Mouse (Mus musculus) adrenal gland, adult 8-10 months (tissue): ENCODE data around the gene Rnase4. TPM values are rescaled to one million over a fixed set of nuclear protein-coding genes. Genes with fewer than 3 reads are reported as not detected.

Experiments
- DNase-seq: peaks from one replicate; pipeline ENCODE4 v3.0.0; 2022
- total RNA-seq, 4 experiments: library from RNA; stranded (reverse); gene quantifications; 2 replicates each; pipeline ENCODE4 v1.2.4; 2022

The Rnase4 gene
- total RNA-seq, 4 experiments from 2014 or later = 48.1 to 69.1 (median 54.7) TPM

- no peak for DNase-seq
Observed at GRCm38 (mm10) chr14:51129624-51129975, 38.7 kb downstream of the Rnase4 start.

GRCm38 (mm10) chr14:51130315-51130940 is 39.6 kb downstream of the Rnase4 start:
- no peak for DNase-seq

GRCm38 (mm10) chr14:51131086-51131815 is 40.4 kb downstream of the Rnase4 start:
- no peak for DNase-seq

DNA sequence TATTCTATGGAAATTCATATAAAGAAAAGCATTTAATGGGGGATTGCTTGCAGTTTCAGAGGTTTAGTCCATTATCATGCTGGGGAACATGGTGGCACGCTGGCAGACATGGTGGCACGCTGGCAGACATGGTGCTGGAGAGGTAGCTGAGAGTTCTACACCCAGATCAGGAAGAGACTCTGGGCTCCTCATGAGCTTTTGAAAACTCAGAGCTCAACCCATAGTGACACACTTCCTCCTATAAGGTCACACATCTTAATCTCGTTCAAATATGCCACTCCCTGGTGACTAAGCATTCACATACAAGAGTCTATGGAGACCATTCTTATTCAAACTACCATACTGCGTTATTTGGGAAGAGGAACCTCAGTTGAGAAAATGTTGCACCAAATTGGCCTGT is 41.5 kb downstream of the Rnase4 start:
- no peak for DNase-seq

- no peak for DNase-seq
Observed at GRCm38 (mm10) chr14:51140342-51140741, 49.5 kb downstream of the Rnase4 start.

GRCm38 (mm10) chr14:51142119-51142518 is 51.2 kb downstream of the Rnase4 start:
- DNase-seq = no peak

GRCm38 (mm10) chr14:51142568-51142967 is 51.7 kb downstream of the Rnase4 start:
- DNase-seq = no peak

DNA sequence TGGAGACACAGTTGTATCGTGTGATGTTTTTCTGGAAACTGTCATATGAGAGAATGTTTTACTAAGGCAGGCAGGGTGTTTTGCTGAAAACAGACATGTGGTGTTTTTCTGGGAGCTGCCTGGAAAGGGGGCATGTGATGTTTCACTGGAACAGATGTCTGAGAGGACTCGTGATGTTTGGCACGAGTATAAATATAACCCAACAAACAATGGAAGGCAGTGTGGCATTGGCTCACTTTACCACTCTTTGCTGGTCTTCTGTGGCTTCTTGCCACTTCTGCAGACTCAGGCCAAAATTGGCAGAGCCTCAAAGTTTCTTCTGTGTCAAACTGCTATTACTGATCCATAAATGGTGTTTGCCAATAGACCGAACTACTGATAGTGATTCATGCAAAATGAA is 52.4 kb downstream of the Rnase4 start:
- no peak for DNase-seq

DNA sequence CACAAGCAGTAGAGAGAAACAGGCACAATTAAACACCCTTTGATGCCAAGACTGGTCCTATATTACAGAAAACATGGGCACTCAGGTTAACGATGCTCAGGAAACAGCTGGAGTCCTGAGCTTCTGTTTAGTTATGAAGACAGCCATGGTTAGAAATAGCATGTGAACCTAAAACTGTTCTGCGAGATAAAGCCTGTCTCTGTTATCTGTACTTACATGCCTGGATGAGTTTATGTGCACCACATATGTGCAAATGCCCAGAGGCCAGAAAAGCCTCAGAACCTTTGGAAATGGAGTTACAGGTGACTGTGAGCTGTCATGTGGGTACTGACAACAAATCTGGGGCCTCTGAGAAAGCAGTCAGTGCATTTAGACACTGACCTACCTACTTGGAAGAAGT is 53.1 kb downstream of the Rnase4 start:
- DNase-seq = no peak

- no peak for DNase-seq
Observed at GRCm38 (mm10) chr14:51144451-51144850, 53.6 kb downstream of the Rnase4 start.

GRCm38 (mm10) chr14:51145521-51145920 is 54.6 kb downstream of the Rnase4 start:
- no peak for DNase-seq

- no peak for DNase-seq
Observed at GRCm38 (mm10) chr14:51146685-51147084, 55.8 kb downstream of the Rnase4 start, which contains the start of gene Rnase1. Gene Rnase1 (minus strand): TSS chr14:51146785.

DNA sequence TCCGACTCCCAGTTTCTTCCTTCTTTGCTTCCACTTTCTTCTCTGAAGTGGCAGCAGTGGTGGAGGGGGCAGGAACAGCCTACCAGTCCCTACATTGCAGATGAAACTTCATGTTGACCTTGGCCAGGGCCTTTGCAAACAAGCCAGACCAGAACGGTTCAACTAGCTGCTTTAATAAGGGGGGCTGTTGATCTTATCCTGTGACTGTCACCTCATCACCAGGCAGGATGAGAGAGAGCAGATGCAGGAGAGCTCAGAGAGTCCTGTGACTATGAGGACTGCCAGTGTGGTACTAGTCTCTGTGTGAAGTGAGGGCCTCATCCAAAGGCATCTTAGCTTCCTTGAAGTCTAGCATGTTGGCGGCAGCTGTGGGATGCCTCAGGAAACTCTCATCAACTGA is 57.1 kb downstream of the Rnase4 start:
- DNase-seq = no peak

GRCm38 (mm10) chr14:51149164-51149563 is 58.3 kb downstream of the Rnase4 start:
- DNase-seq = no peak

GRCm38 (mm10) chr14:51150206-51150831 is 59.4 kb downstream of the Rnase4 start:
- DNase-seq = no peak

DNA sequence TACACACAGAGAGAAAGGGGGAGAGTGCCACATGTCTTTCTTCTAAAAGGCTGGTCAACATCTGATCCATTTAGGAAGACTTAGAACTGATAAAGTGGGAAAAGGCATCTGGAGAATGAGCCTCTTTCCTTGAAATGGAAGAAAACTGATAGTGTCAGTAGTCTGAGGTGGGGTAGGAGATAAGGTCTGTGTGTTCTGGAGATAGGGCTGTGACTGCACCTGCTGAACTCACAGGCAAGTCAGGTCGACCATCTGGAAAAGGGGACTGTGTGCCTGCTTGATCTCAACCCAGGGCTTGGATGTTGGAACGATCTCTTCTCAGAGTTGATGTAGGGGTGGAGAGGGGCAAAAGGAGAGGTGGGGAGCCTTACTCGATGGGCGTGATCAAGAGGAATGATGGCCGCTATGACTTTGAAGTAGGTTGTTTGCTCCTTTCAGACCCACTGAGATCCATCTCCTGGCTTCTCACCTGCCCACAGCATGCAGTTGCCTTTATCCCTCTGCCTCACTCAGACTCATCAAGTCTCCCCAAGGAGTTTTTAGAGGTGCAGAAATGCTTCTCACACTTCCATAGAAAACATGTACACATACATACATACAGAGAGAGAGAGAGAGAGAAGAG is 61.5 kb downstream of the Rnase4 start:
- DNase-seq = no peak

Other genes starting within 250 kb of the Rnase4 start
- gene Tep1, start 220.5 kb upstream of the Rnase4 start, total RNA-seq = 10 to 100 TPM; 25.5 to 33.6 (median 25.9) TPM
- 1 to 10 TPM; 1.0 to 3.4 (median 1.8) TPM for gene Klhl33, start 193.6 kb upstream of the Rnase4 start, total RNA-seq
- 10 to 100 TPM; 44.8 to 55.6 (median 51.3) TPM for gene Osgep, start 166.2 kb upstream of the Rnase4 start, total RNA-seq
- 10 to 100 TPM; 73.6 to 85.2 (median 74.1) TPM for gene Apex1, start 166.1 kb upstream of the Rnase4 start, total RNA-seq
- 10 to 100 TPM; 62.3 to 74.8 (median 68.0) TPM for gene Pip4p1, start 160.2 kb upstream of the Rnase4 start, total RNA-seq
- gene Pnp, start 160.0 kb upstream of the Rnase4 start, total RNA-seq = 10 to 100 TPM; 26.5 to 35.8 (median 31.3) TPM
- 10 to 100 TPM; 25.4 to 40.6 (median 33.0) TPM for gene Gm49342, start 146.6 kb upstream of the Rnase4 start, total RNA-seq
- 1 to 10 TPM; 1.8 to 2.5 (median 2.2) TPM for gene Pnp2, start 135.1 kb upstream of the Rnase4 start, total RNA-seq
- gene Rnase10, start 83.3 kb upstream of the Rnase4 start, total RNA-seq = under 1 TPM in 2 of 4 experiments, not detected in 2; 0.15 to 0.31 TPM
- gene Rnase9, start 49.2 kb upstream of the Rnase4 start, total RNA-seq = not detected
- not detected for gene Rnase11, start 40.9 kb upstream of the Rnase4 start, total RNA-seq
- not detected for gene Rnase12, start 33.4 kb upstream of the Rnase4 start, total RNA-seq
- not detected for gene Olfr750, start 16.6 kb upstream of the Rnase4 start, total RNA-seq
- 1 to 10 TPM; 5.4 to 7.4 (median 6.4) TPM for gene Ang, start 73 bp downstream of the Rnase4 start, total RNA-seq
- not detected for gene Eddm3b, start 23.3 kb downstream of the Rnase4 start, total RNA-seq
- gene Rnase6, start 32.8 kb downstream of the Rnase4 start, total RNA-seq = 1 to 10 TPM; 1.4 to 4.0 (median 2.1) TPM
- gene Rnase1, start 55.7 kb downstream of the Rnase4 start, total RNA-seq = under 1 TPM in 1 of 4 experiments, not detected in 3; 0.28 TPM
- gene Rnase2b, start 71.2 kb downstream of the Rnase4 start, total RNA-seq = not detected
- not detected for gene Ang2, start 108.1 kb downstream of the Rnase4 start, total RNA-seq
- not detected for gene Ear14, start 112.3 kb downstream of the Rnase4 start, total RNA-seq
- 10 to 100 TPM in 2 of 4 experiments, 1 to 10 TPM in 2; 8.4 to 30.6 (median 10.1) TPM for gene Rnase2a, start 165.0 kb downstream of the Rnase4 start, total RNA-seq